Mouse (Mus musculus) testis, adult 2 months (tissue): Measurements from ENCODE around the gene Srd5a2. TPM values are rescaled to one million over a fixed set of nuclear protein-coding genes. Genes with fewer than 3 reads are reported as not detected.
"Not testable (repeated sequence)": the region's sequence is repeated elsewhere in the genome, so short reads cannot be mapped to it uniquely, and the experiment has no call there.

Source experiments
- H3K27ac ChIP-seq: fragments of 200-500 bp; 2 replicates; pipeline ENCODE4 v1.5.1; 2012; ENCODE audit warnings: low read depth, low read length; ENCODE audit not compliant: control insufficient read depth, insufficient read depth
- H3K27me3 ChIP-seq: fragments of 200-500 bp; 2 replicates; pipeline ENCODE4 v1.6.1; 2012; ENCODE audit warnings: mild to moderate bottlenecking, low read length, moderate library complexity; ENCODE audit not compliant: control insufficient read depth, insufficient read depth
- H3K36me3 ChIP-seq: fragments of 200-500 bp; 2 replicates; pipeline ENCODE4 v1.6.1; 2012; ENCODE audit warnings: mild to moderate bottlenecking, low read length; ENCODE audit not compliant: control insufficient read depth, insufficient read depth
- H3K4me1 ChIP-seq: fragments of 200-500 bp; 2 replicates; pipeline ENCODE4 v1.6.1; 2012; ENCODE audit warnings: low read length; ENCODE audit not compliant: control insufficient read depth, insufficient read depth
- H3K4me3 ChIP-seq: fragments of 200-500 bp; 2 replicates; pipeline ENCODE4 v1.5.1; 2012; ENCODE audit warnings: low read depth, mild to moderate bottlenecking, low read length, moderate library complexity, mixed read lengths; ENCODE audit not compliant: control insufficient read depth
- CTCF ChIP-seq: fragments of 200-500 bp; IDR thresholded peaks from 2 replicates; pipeline ENCODE4 v1.5.1; 2012; ENCODE audit warnings: low read depth, mild to moderate bottlenecking, inconsistent platforms, low read length, moderate library complexity; ENCODE audit not compliant: control insufficient read depth, insufficient read depth, insufficient replicate concordance
- POLR2A ChIP-seq: fragments of 200-500 bp; IDR thresholded peaks from 2 replicates; pipeline ENCODE4 v1.6.1; 2012; ENCODE audit warnings: low read depth, mild to moderate bottlenecking, inconsistent platforms, low read length, moderate library complexity; ENCODE audit not compliant: control insufficient read depth
- polyA plus RNA-seq: library from polyadenylated mRNA; depleted of rRNA; stranded (reverse); fragments of >200 nt; gene quantifications from 2 replicates; pipeline ENCODE4 v1.2.3, GENCODE M21; 2012; rRNA removed

Srd5a2 gene
- polyA plus RNA-seq, result 0.14 and 0.77 TPM in 2 replicates

- Histone ChIP-seq H3K4me3 (peak within 1 kb of the TSS; percentile 75), H3K36me3 (no peaks in the 10 kb centered on the region), H3K27ac (no peak within 1 kb of the TSS), H3K27me3 (peaks cover 5% of the 10 kb centered on the region), H3K4me1 (peaks cover 14% of the 10 kb centered on the region)
- no peak for TF ChIP-seq CTCF
- TF ChIP-seq POLR2A, result no peak
These were observed at the start of gene Srd5a2 for GRCm38 (mm10) chr17:74047210-74048082. TSS of gene Srd5a2 (minus strand) at chr17:74047916.

GRCm38 (mm10) chr17:74088886-74089678 is 41.4 kb upstream of the Srd5a2 start:
- Histone ChIP-seq H3K27me3 (no peaks in the 10 kb centered on the region), H3K4me3 (no peak overlapping the region), H3K4me1 (no peaks in the 10 kb centered on the region), H3K36me3 (no peaks in the 10 kb centered on the region), H3K27ac (no peak overlapping the region)
- TF ChIP-seq POLR2A (no peak), CTCF (no peak)

GRCm38 (mm10) chr17:74088016-74088415 is 40.3 kb upstream of the Srd5a2 start:
- no peaks in the 10 kb centered on the region for H3K4me1 ChIP-seq
- H3K27ac ChIP-seq, result no peak overlapping the region
- no peak for TF ChIP-seq POLR2A
- TF ChIP-seq CTCF, result no peak
- no peak overlapping the region for H3K4me3 ChIP-seq
- H3K36me3 ChIP-seq, result no peaks in the 10 kb centered on the region
- H3K27me3 ChIP-seq, result no peaks in the 10 kb centered on the region

GRCm38 (mm10) chr17:74083370-74083769 is 35.7 kb upstream of the Srd5a2 start:
- Histone ChIP-seq H3K27ac (no peak overlapping the region), H3K4me1 (no peaks in the 10 kb centered on the region), H3K36me3 (no peaks in the 10 kb centered on the region), H3K27me3 (no peaks in the 10 kb centered on the region), H3K4me3 (no peak overlapping the region)
- TF ChIP-seq CTCF, result no peak
- TF ChIP-seq POLR2A, result no peak

- no peaks in the 10 kb centered on the region for H3K27me3 ChIP-seq
- no peak for TF ChIP-seq CTCF
- no peak for TF ChIP-seq POLR2A
- H3K27ac ChIP-seq, result no peak overlapping the region
- no peaks in the 10 kb centered on the region for H3K36me3 ChIP-seq
- no peaks in the 10 kb centered on the region for H3K4me1 ChIP-seq
- H3K4me3 ChIP-seq, result no peak overlapping the region
These were observed 32.4 kb upstream of the Srd5a2 start for GRCm38 (mm10) chr17:74080076-74080615.

- TF ChIP-seq CTCF, result no peak
- no peak for TF ChIP-seq POLR2A
- H3K4me1 ChIP-seq, result no peaks in the 10 kb centered on the region
- H3K27ac ChIP-seq, result no peak overlapping the region
- no peaks in the 10 kb centered on the region for H3K27me3 ChIP-seq
- no peaks in the 10 kb centered on the region for H3K36me3 ChIP-seq
- peak overlapping the region; percentile 49 for H3K4me3 ChIP-seq
These were observed 31.2 kb upstream of the Srd5a2 start for GRCm38 (mm10) chr17:74078776-74079495.

- H3K27me3 ChIP-seq, H3K36me3 ChIP-seq, H3K4me1 ChIP-seq, H3K27ac ChIP-seq, H3K4me3 ChIP-seq: not testable (repeated sequence)
These were observed 25.4 kb upstream of the Srd5a2 start for GRCm38 (mm10) chr17:74073067-74073466.

- H3K4me3 ChIP-seq, H3K27ac ChIP-seq, H3K36me3 ChIP-seq, H3K27me3 ChIP-seq, H3K4me1 ChIP-seq: not testable (repeated sequence)
These were observed 15.0 kb upstream of the Srd5a2 start for GRCm38 (mm10) chr17:74062763-74063162.
